Mouse (Mus musculus) embryo, embryonic 11 days (tissue): ENCODE measurements around the gene Gtf2h5.
A peak's percentile ranks its signal among the peaks of the same experiment; 100 is the strongest.

Experiments used
- DNase-seq: peaks from one replicate; pipeline ENCODE4 v3.0.0-alpha.2; 2015

Gene Gtf2h5

DNA sequence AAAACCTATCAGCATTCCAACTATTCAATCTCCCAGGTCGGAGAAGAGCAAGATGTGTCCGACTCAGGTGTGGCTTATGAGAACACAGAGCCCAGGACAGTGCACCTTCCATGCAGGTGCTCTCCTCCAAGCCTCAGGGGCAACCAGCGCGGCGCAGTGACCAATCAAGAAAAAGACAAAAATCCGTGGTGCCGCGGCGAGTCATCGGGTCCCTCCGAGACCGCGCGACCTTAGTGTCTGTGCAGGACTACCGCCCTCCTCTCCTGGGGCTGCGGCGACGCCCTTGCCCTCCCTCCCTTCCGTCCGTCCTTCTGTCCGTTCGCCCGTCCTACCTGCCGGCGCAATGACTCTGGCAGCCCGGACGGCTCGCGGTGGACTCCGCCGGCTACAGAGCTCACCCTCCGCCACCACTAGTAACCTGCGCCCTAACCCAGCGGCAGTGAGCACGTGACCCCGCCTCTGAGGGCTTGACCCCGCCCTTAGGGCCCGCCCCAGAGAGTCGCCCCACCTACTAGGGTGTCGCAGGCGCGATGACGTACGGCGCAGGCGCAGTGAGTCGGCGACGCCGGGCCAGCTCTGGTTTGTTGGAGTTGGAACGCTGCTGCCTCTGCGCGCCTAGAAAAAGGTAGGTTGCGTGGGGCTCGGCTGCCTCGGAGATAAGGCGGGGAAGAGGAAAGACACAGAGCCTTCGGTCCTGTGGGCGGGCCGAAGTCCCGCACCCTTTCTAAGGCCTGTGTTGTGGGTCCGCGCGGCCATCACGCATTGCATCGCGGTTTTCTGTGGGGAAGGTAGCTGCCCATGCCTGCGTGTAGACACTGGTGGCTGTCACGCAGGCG, at the start of gene Gtf2h5, which contains the start of gene Serac1:
Gene Gtf2h5, plus strand, starts transcription at position 500 of the 836 bp plus-strand sequence.
Gene Serac1, minus strand, starts transcription at position 455 of the 836 bp plus-strand sequence.
- DNase-seq, result peak; percentile 98

GRCm38 (mm10) chr17:6035661-6036060, 43.9 kb upstream of the Gtf2h5 start:
- no peak for DNase-seq

DNA sequence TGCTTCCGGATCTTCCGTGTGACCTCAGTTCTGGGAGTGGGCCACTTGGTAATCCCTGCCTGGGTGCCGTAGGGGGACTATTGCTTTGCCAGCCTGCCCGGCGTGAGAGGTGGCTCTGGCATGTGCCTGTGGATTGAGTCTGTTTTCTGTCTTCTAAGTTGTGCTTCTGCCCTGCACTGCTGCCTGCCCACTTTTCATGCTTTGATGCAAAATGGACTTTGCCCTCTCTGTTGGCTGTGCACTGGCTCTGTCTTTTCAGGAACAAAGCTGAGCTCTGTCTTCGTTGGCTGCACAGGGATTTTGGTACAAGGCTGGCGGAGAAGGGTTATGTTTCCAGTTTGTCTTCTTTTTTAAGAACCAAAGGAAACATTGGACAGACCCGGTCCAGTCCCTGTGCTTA, 43.1 kb upstream of the Gtf2h5 start:
- DNase-seq, result no peak

DNA sequence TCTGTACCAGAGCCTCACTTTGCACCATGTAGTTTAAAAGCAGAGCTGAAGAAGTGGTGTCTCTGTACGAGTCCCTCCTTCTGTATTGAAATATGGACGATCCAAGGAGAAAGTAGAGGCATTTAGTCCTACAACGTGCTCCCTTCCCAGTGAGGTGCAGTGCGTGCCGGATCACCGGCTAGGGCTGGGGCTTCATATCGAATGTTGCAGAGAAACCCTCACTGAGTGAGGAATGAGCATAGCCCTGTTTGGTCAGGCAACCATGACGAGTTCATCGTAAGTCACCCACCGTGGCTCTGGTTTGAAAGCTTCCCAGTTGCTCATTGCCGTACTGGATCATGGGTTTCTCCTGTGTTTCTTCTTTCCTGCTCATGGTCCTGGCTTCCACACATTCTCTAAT, 42.7 kb upstream of the Gtf2h5 start:
- no peak for DNase-seq

DNA sequence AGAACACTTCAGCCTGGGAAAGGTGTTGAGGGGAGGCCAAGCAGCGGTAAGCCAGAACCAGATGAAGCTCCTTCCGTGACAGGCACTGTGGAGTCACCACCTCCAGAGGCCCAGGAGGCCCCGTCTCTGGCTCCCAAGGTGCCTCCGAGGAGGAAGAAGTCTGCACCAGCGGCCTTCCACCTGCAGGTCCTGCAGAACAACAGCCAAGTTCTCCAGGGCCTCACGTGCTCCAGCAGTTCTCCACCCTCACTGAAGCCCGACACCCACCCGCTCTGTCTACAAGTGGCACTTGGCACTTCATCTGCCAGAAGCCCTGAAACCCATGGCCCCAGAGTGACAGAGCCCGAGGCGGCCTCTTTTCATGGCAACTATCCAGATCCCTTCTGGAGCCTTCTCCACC, 42.1 kb upstream of the Gtf2h5 start:
- DNase-seq, result no peak

GRCm38 (mm10) chr17:6052801-6053200, 26.8 kb upstream of the Gtf2h5 start:
- peak; percentile 10 for DNase-seq

- DNase-seq, result peak; percentile 71
These were observed 24.6 kb upstream of the Gtf2h5 start for GRCm38 (mm10) chr17:6054934-6055355.

GRCm38 (mm10) chr17:6062793-6063192, 16.8 kb upstream of the Gtf2h5 start:
- no peak for DNase-seq

DNA sequence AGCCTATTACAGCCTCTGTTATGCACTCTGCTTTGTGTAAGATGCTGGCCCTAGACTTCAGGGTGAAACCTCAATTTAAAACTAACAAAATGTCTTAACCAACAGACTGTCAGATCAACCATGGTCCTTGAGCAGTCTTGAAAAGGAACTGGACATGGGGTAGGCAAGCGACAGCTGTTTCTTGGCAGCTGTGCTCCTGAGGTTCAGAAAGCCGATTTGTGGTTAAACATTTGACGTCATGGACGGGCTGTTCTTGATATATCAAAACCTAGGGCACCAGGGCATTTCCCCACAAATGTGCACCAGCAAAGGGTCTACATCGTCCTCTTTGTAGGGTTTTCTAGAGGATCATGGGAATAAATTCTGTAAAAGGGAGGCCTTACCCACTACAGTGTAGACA, 16.1 kb upstream of the Gtf2h5 start:
- no peak for DNase-seq

GRCm38 (mm10) chr17:6066021-6066420, 13.6 kb upstream of the Gtf2h5 start:
- DNase-seq, result no peak

DNA sequence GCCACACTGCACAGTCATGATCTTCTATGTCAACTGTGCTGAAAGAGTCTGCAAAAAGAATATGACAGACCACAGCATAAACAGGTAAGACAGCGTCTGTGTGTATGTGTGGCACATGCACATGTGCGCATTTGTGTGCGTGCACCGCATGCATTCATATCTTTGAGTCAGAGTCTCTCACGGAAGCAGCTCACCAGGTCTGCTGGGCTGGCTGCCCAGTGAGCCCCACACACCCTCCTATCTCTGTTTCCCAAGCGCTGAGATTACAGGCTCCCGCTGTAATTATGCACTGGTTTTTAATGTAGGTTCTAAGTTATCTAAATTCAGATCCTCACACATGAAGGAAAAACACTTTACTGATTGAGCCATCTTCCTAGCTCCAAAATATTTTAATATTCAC, 12.0 kb upstream of the Gtf2h5 start:
- DNase-seq, result no peak

DNA sequence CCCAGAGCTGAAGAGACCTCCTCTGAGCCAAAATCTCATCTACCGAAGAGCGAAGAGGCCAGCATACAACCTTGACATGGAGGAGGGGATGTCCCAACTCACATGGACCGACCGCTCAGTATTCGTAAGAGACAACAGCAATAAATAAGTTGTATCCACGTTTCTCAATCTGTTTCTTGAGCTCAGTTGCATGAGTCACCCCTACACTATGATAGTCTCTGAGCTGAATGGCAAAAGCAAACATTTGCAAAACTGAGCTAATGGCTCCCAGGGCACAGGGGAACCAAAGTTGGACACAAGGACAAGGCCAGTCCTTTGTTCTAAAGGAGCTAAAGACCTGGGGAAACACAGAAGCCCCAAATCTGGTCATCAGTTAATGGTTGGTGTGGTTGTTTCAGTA, 9.7 kb upstream of the Gtf2h5 start:
- DNase-seq, result no peak

- DNase-seq, result no peak
These were observed 6.2 kb upstream of the Gtf2h5 start for GRCm38 (mm10) chr17:6073405-6073804.

GRCm38 (mm10) chr17:6083323-6083890, 3.8 kb downstream of the Gtf2h5 start:
- DNase-seq, result no peak

DNA sequence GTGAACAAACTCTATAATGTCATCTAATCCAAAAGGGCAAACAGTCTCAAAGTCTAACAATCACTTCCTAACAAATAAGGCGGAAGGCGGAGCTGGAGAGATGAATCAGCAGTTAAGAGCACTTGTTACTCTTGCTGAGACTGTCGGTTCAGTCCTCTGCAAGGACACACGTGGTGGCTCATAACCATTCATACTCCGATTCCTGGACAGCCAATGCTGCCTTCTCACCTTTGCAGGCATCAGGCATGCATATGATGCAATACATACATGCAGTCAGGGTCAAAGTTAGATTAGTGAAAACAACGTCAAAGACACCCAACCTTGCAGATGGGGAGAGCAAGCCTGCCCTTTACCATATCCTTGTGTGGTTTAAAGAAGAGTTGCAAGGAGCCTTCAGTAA, 12.0 kb downstream of the Gtf2h5 start:
- DNase-seq, result no peak

DNA sequence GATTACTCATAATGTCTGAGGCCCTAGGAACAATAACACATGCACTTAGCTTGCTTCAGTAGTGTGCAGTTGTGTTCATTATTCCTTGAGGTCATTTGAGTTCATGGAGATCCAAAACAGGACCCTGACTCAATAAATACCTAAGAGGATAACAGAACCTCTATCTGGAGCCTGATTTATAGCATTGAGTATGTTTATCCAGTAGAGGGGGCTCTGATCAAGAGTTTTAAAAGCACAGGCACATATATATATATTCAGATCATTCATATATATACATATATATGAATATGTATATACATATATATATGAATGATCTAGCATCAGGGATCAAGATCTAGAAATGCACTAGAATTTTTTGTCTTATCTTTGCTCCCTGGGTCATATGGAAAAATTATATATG, 16.0 kb downstream of the Gtf2h5 start:
- no peak for DNase-seq

- peak; percentile 72 for DNase-seq
These were observed 18.3 kb downstream of the Gtf2h5 start for GRCm38 (mm10) chr17:6097884-6098283.

DNA sequence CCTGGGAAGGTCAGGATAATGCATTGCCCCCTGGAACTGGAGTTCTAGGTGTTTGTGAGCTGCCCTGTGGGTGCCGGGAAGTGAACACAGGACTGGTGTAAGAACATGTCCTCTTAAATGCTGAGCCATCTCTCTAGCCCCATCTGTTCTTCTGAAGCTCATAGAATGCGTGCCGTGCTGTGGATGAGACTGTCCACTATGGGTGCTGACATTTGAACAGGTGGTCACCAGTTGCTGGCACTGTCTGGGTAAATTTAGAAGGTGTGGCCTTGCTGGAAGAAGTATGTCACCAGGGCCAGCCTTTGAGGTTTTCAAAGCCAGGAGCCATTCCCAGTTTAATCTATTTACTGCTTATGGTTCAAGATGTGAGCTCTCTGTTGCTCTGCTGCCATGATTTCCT, 22.7 kb downstream of the Gtf2h5 start:
- DNase-seq, result no peak

- no peak for DNase-seq
These were observed 24.0 kb downstream of the Gtf2h5 start for GRCm38 (mm10) chr17:6103566-6103965.

GRCm38 (mm10) chr17:6106361-6107014, 26.9 kb downstream of the Gtf2h5 start, which contains the start of gene Tulp4:
TSS of gene Tulp4 (plus strand) at chr17:6106437.
- peak; percentile 93 for DNase-seq

DNA sequence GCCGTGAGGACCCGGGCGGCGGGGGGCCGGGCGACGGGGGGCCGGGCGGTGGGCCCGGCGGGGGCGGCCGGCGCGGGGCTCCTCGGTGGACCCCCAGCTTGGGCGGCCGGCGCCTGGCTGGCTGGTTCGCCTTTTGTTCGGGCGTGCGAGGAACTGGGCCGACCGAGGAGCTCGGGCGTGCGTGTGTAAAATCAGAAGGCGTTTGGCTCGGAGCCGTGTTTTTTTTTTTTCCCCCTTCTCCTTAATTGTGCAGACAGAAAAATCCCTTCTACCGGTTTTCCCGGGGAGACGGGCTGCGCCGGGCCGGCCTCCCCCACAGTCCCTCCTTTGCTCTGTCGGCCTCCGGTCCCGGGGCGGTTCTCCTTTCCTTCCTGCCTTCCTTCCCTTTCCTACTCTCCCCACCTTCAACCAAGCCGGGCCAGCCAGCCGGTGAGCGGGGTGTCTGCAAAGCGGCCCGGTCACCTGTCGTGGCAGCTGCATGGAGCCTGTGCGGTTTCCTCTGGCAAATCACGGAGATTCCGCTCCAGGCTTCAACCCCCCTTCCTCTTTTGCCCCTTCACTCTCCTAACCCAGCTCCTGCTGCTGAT, 27.5 kb downstream of the Gtf2h5 start:
- DNase-seq, result peak; percentile 62

- DNase-seq, result no peak
These were observed 28.6 kb downstream of the Gtf2h5 start for GRCm38 (mm10) chr17:6108175-6108574.

DNA sequence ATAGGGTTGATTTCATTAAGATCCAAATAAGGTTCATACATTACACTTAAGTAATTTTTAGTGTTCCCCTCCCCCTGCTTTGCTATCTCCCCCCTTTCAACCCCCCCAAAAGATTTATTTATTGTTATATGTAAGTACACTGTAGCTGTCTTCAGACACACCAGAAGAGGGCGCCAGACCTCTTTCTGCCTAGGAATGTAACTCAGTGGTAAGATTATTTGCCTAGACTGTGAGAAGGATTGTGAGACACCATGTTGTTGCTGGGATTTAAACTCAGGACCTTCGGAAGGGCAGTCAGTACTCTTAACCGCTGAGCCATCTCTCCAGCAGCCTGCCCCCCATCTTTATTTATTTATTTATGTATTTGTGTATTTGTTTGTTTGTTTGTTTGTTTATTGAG, 31.4 kb downstream of the Gtf2h5 start:
- DNase-seq, result no peak
